Mouse (Mus musculus): ENCODE results near the gene Mcrip2. TPM values are rescaled to one million over a fixed set of nuclear protein-coding genes. Genes with fewer than 3 reads are reported as not detected.
A peak's percentile ranks its signal among the peaks of the same experiment; 100 is the strongest.

The Mcrip2 gene
- total and polyA plus RNA-seq, 2 experiments from 2014 or later: 29.9 to 39.5 TPM

GRCm38 (mm10) chr17:25879750-25880149 lies 11.2 kb upstream of the Mcrip2 start:
- Histone ChIP-seq H3K36me3 (ENCODE audit: insufficient read depth, low read length) (peaks cover 40% of the 10 kb centered on the region), H3K4me1 (ENCODE audit: insufficient read depth, low read length) (peaks cover 14% of the 10 kb centered on the region), H3K9ac (replicated peaks; ENCODE audit: low read length, poor library complexity, severe bottlenecking) (no peak overlapping the region), H3K4me3 (ENCODE audit: low read depth, low read length) (no peak overlapping the region), H3K27me3 (ENCODE audit: insufficient read depth, low read length) (no peaks in the 10 kb centered on the region), H3K4me2 (ENCODE audit: low read depth, low read length, poor library complexity, severe bottlenecking) (no peak overlapping the region), H3K9me3 (ENCODE audit: low read length) (no peaks in the 10 kb centered on the region), H3K27ac (ENCODE audit: low read depth, low read length) (peak overlapping the region; percentile 26; the same call in 1 of the 2 replicates)
- DNase-seq (ENCODE audit: low spot score): no peak
- TF ChIP-seq CTCF (IDR thresholded peaks at IDR 0.05): no peak
- no peak for ATAC-seq (ENCODE audit: low FRiP score)
- 60% methylated on average over 8 of the region's 8 CpGs for WGBS

- peak; percentile 10 for DNase-seq (ENCODE audit: low spot score)
- TF ChIP-seq CTCF (IDR thresholded peaks at IDR 0.05): peak; percentile 68
These were observed 10.7 kb upstream of the Mcrip2 start for GRCm38 (mm10) chr17:25879261-25879660.

DNA sequence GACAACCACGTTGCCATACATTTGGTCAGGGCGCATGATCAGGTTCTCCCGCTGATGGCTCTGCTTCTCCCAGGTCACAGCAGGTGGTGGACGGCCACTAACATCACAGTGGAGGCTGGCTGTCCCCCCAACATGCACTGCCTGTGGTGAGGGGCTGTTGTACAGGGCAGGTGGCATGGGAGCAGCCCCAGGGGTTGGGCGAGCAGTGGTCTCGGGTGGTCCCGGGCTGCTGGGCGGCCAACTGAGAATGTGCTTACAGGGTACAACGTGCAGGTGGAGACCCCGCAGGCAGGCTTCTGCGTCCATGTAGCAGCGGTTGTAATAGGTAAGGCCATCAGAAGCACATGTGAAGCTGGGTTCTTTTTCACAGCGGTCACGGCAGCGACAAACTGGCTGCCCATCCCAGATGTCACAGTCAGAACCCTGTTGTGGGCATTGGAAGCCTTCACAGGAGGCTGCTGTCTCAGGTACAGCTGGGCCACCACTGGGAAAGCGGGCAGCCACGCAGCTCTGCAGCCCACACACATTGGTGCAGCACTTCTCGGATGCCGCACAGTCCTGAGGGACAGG lies 10.1 kb upstream of the Mcrip2 start:
- Histone ChIP-seq H3K27me3 (ENCODE audit: insufficient read depth, low read length) (no peaks in the 10 kb centered on the region), H3K36me3 (ENCODE audit: insufficient read depth, low read length) (peaks cover 31% of the 10 kb centered on the region), H3K4me3 (ENCODE audit: low read depth, low read length) (no peak overlapping the region), H3K4me2 (ENCODE audit: low read depth, low read length, poor library complexity, severe bottlenecking) (no peak overlapping the region), H3K9ac (replicated peaks; ENCODE audit: low read length, poor library complexity, severe bottlenecking) (no peak overlapping the region), H3K9me3 (ENCODE audit: low read length) (no peaks in the 10 kb centered on the region), H3K27ac (ENCODE audit: low read depth, low read length) (no peak overlapping the region), H3K4me1 (ENCODE audit: insufficient read depth, low read length) (peaks cover 19% of the 10 kb centered on the region)
- ATAC-seq (ENCODE audit: low FRiP score): no peak
- TF ChIP-seq CTCF (IDR thresholded peaks at IDR 0.05): no peak
- no peak for DNase-seq (ENCODE audit: low spot score)
- 86% methylated on average over 19 of the region's 19 CpGs for WGBS

More at GRCm38 (mm10) chr17:25879261-25879660, 10.7 kb upstream of the Mcrip2 start:
- peaks cover 14% of the 10 kb centered on the region for H3K4me1 ChIP-seq (ENCODE audit: insufficient read depth, low read length)
- H3K9ac ChIP-seq (replicated peaks; ENCODE audit: low read length, poor library complexity, severe bottlenecking): no peak overlapping the region
- no peak overlapping the region for H3K4me3 ChIP-seq (ENCODE audit: low read depth, low read length)
- H3K36me3 ChIP-seq (ENCODE audit: insufficient read depth, low read length): peaks cover 35% of the 10 kb centered on the region
- WGBS: 42% methylated on average over 4 of the region's 4 CpGs
- no peaks in the 10 kb centered on the region for H3K9me3 ChIP-seq (ENCODE audit: low read length)
- H3K4me2 ChIP-seq (ENCODE audit: low read depth, low read length, poor library complexity, severe bottlenecking): no peak overlapping the region
- H3K27me3 ChIP-seq (ENCODE audit: insufficient read depth, low read length): no peaks in the 10 kb centered on the region
- H3K27ac ChIP-seq (ENCODE audit: low read depth, low read length): no peak overlapping the region
- ATAC-seq (ENCODE audit: low FRiP score): no peak

GRCm38 (mm10) chr17:25877741-25878610 lies 9.4 kb upstream of the Mcrip2 start:
- Histone ChIP-seq H3K27me3 (ENCODE audit: insufficient read depth, low read length) (no peaks in the 10 kb centered on the region), H3K4me1 (ENCODE audit: insufficient read depth, low read length) (peaks cover 19% of the 10 kb centered on the region), H3K9me3 (ENCODE audit: low read length) (no peaks in the 10 kb centered on the region), H3K36me3 (ENCODE audit: insufficient read depth, low read length) (peaks cover 24% of the 10 kb centered on the region; the same call in 1 of the 2 replicates), H3K4me2 (ENCODE audit: low read depth, low read length, poor library complexity, severe bottlenecking) (no peak overlapping the region), H3K9ac (replicated peaks; ENCODE audit: low read length, poor library complexity, severe bottlenecking) (no peak overlapping the region), H3K27ac (ENCODE audit: low read depth, low read length) (no peak overlapping the region), H3K4me3 (ENCODE audit: low read depth, low read length) (no peak overlapping the region)
- ATAC-seq (ENCODE audit: low FRiP score) (no peak), DNase-seq (ENCODE audit: low spot score) (no peak)
- WGBS: 91% methylated on average over 31 of the region's 32 CpGs
- TF ChIP-seq CTCF (IDR thresholded peaks at IDR 0.05): no peak

DNA sequence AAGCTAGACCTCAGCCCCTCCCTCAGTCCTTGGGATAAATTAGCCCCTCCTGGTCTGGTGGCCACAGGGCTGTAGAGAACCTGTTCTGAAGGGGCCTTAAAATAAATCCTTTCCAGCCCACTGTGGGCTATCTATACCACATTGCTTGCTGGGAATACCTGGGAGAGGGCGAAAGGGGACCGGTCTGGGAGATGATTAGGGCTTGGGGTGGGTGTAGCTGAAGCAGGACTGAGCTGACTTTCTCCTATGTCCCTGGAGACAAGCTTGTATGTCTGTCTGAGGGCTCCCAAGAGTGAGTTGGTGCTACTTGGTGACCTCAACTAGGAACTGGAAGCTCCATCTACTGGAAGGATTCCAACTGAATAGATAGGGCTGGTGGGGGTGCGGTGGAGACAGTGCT lies 8.5 kb upstream of the Mcrip2 start:
- Histone ChIP-seq H3K4me1 (ENCODE audit: insufficient read depth, low read length) (peaks cover 19% of the 10 kb centered on the region), H3K4me2 (ENCODE audit: low read depth, low read length, poor library complexity, severe bottlenecking) (0 out of 2 replicates have a peak overlapping the region, but pooled peaks have one; percentile 2), H3K36me3 (ENCODE audit: insufficient read depth, low read length) (peaks cover 19% of the 10 kb centered on the region; the same call in 1 of the 2 replicates), H3K27ac (ENCODE audit: low read depth, low read length) (no peak overlapping the region), H3K27me3 (ENCODE audit: insufficient read depth, low read length) (no peaks in the 10 kb centered on the region), H3K9ac (replicated peaks; ENCODE audit: low read length, poor library complexity, severe bottlenecking) (no peak overlapping the region), H3K9me3 (ENCODE audit: low read length) (no peaks in the 10 kb centered on the region), H3K4me3 (ENCODE audit: low read depth, low read length) (no peak overlapping the region)
- TF ChIP-seq CTCF (IDR thresholded peaks at IDR 0.05): no peak
- DNase-seq (ENCODE audit: low spot score) (no peak), ATAC-seq (ENCODE audit: low FRiP score) (no peak)
- WGBS: 98% methylated on average over 3 of the region's 3 CpGs
